Mouse (Mus musculus): Measurements from ENCODE around the gene Nicn1. TPM values are rescaled to one million over a fixed set of nuclear protein-coding genes. Genes with fewer than 3 reads are reported as not detected.
"Not testable (repeated sequence)": the region's sequence is repeated elsewhere in the genome, so short reads cannot be mapped to it uniquely, and the experiment has no call there.

Nicn1 gene
- polyA plus RNA-seq, 1 experiment: 24.8 TPM

GRCm38 (mm10) chr9:108318462-108318861 lies 28.2 kb downstream of the Nicn1 start:
- Histone ChIP-seq H3K4me3 (ENCODE audit: control insufficient read depth, low read depth, low read length) (no peak overlapping the region), H3K36me3 (ENCODE audit: control insufficient read depth, insufficient read depth, low read length) (no peaks in the 10 kb centered on the region; the same call in 1 of the 2 replicates), H3K4me1 (ENCODE audit: control insufficient read depth, insufficient read depth, low read length) (no peaks in the 10 kb centered on the region), H3K27ac (ENCODE audit: control insufficient read depth, insufficient read depth, low read depth, low read length) (no peak overlapping the region), H3K27me3 (ENCODE audit: control insufficient read depth, insufficient read depth, low read length) (no peaks in the 10 kb centered on the region)
- TF ChIP-seq CTCF (IDR thresholded peaks at IDR 0.05; ENCODE audit: control insufficient read depth, insufficient read depth, insufficient replicate concordance, low read depth, low read length): no peak
- no peak for TF ChIP-seq POLR2A (IDR thresholded peaks at IDR 0.05; ENCODE audit: control insufficient read depth, low read depth, low read length)

- not testable (repeated sequence) for H3K4me1 ChIP-seq (ENCODE audit: control insufficient read depth, insufficient read depth, low read length); H3K4me3 ChIP-seq (ENCODE audit: control insufficient read depth, low read depth, low read length); H3K27ac ChIP-seq (ENCODE audit: control insufficient read depth, insufficient read depth, low read depth, low read length); H3K27me3 ChIP-seq (ENCODE audit: control insufficient read depth, insufficient read depth, low read length); H3K36me3 ChIP-seq (ENCODE audit: control insufficient read depth, insufficient read depth, low read length)
These were observed 31.8 kb downstream of the Nicn1 start for GRCm38 (mm10) chr9:108322054-108322453.

- no peak for TF ChIP-seq POLR2A (IDR thresholded peaks at IDR 0.05; ENCODE audit: control insufficient read depth, low read depth, low read length)
- TF ChIP-seq CTCF (IDR thresholded peaks at IDR 0.05; ENCODE audit: control insufficient read depth, insufficient read depth, insufficient replicate concordance, low read depth, low read length): no peak
These were observed 34.6 kb downstream of the Nicn1 start for GRCm38 (mm10) chr9:108324784-108325183.

GRCm38 (mm10) chr9:108325811-108326210 lies 35.6 kb downstream of the Nicn1 start:
- Histone ChIP-seq H3K27ac (ENCODE audit: control insufficient read depth, insufficient read depth, low read depth, low read length) (no peak overlapping the region), H3K36me3 (ENCODE audit: control insufficient read depth, insufficient read depth, low read length) (no peaks in the 10 kb centered on the region; the same call in 1 of the 2 replicates), H3K27me3 (ENCODE audit: control insufficient read depth, insufficient read depth, low read length) (no peaks in the 10 kb centered on the region), H3K4me3 (ENCODE audit: control insufficient read depth, low read depth, low read length) (no peak overlapping the region), H3K4me1 (ENCODE audit: control insufficient read depth, insufficient read depth, low read length) (no peaks in the 10 kb centered on the region)
- TF ChIP-seq POLR2A (IDR thresholded peaks at IDR 0.05; ENCODE audit: control insufficient read depth, low read depth, low read length): no peak
- TF ChIP-seq CTCF (IDR thresholded peaks at IDR 0.05; ENCODE audit: control insufficient read depth, insufficient read depth, insufficient replicate concordance, low read depth, low read length): no peak

More at GRCm38 (mm10) chr9:108324784-108325183, 34.6 kb downstream of the Nicn1 start:
- Histone ChIP-seq H3K27ac (ENCODE audit: control insufficient read depth, insufficient read depth, low read depth, low read length) (no peak overlapping the region), H3K4me1 (ENCODE audit: control insufficient read depth, insufficient read depth, low read length) (no peaks in the 10 kb centered on the region), H3K4me3 (ENCODE audit: control insufficient read depth, low read depth, low read length) (no peak overlapping the region), H3K27me3 (ENCODE audit: control insufficient read depth, insufficient read depth, low read length) (no peaks in the 10 kb centered on the region), H3K36me3 (ENCODE audit: control insufficient read depth, insufficient read depth, low read length) (no peaks in the 10 kb centered on the region; the same call in 1 of the 2 replicates)

- H3K4me3 ChIP-seq (ENCODE audit: control insufficient read depth, low read depth, low read length): no peak overlapping the region
These were observed 47.8 kb downstream of the Nicn1 start for GRCm38 (mm10) chr9:108337848-108338550.

GRCm38 (mm10) chr9:108338551-108338885 lies 48.3 kb downstream of the Nicn1 start:
- Histone ChIP-seq H3K27ac (ENCODE audit: control insufficient read depth, insufficient read depth, low read depth, low read length) (peak overlapping the region; percentile 32; the same call in 1 of the 2 replicates), H3K4me1 (ENCODE audit: control insufficient read depth, insufficient read depth, low read length) (peaks cover 13% of the 10 kb centered on the region), H3K36me3 (ENCODE audit: control insufficient read depth, insufficient read depth, low read length) (peaks cover under 1% of the 10 kb centered on the region; the same call in 1 of the 2 replicates), H3K4me3 (ENCODE audit: control insufficient read depth, low read depth, low read length) (no peak overlapping the region; the same call in 1 of the 2 replicates), H3K27me3 (ENCODE audit: control insufficient read depth, insufficient read depth, low read length) (no peaks in the 10 kb centered on the region)
- no peak for TF ChIP-seq POLR2A (IDR thresholded peaks at IDR 0.05; ENCODE audit: control insufficient read depth, low read depth, low read length)
- no peak for TF ChIP-seq CTCF (IDR thresholded peaks at IDR 0.05; ENCODE audit: control insufficient read depth, insufficient read depth, insufficient replicate concordance, low read depth, low read length)

More at GRCm38 (mm10) chr9:108337848-108338550, 47.8 kb downstream of the Nicn1 start:
- TF ChIP-seq POLR2A (IDR thresholded peaks at IDR 0.05; ENCODE audit: control insufficient read depth, low read depth, low read length): no peak
- TF ChIP-seq CTCF (IDR thresholded peaks at IDR 0.05; ENCODE audit: control insufficient read depth, insufficient read depth, insufficient replicate concordance, low read depth, low read length): no peak
- Histone ChIP-seq H3K27me3 (ENCODE audit: control insufficient read depth, insufficient read depth, low read length) (no peaks in the 10 kb centered on the region), H3K27ac (ENCODE audit: control insufficient read depth, insufficient read depth, low read depth, low read length) (peak overlapping the region; percentile 32; the same call in 1 of the 2 replicates), H3K36me3 (ENCODE audit: control insufficient read depth, insufficient read depth, low read length) (peaks cover 3% of the 10 kb centered on the region; the same call in 1 of the 2 replicates), H3K4me1 (ENCODE audit: control insufficient read depth, insufficient read depth, low read length) (peaks cover 13% of the 10 kb centered on the region)

- Histone ChIP-seq H3K4me3 (ENCODE audit: control insufficient read depth, low read depth, low read length) (peak within 1 kb of the TSS; percentile 93), H3K27me3 (ENCODE audit: control insufficient read depth, insufficient read depth, low read length) (no peaks in the 10 kb centered on the region), H3K36me3 (ENCODE audit: control insufficient read depth, insufficient read depth, low read length) (no peaks in the 10 kb centered on the region; the same call in 1 of the 2 replicates), H3K4me1 (ENCODE audit: control insufficient read depth, insufficient read depth, low read length) (peaks cover 13% of the 10 kb centered on the region), H3K27ac (ENCODE audit: control insufficient read depth, insufficient read depth, low read depth, low read length) (peak within 1 kb of the TSS; percentile 88)
- TF ChIP-seq CTCF (IDR thresholded peaks at IDR 0.05; ENCODE audit: control insufficient read depth, insufficient read depth, insufficient replicate concordance, low read depth, low read length) (no peak), POLR2A (IDR thresholded peaks at IDR 0.05; ENCODE audit: control insufficient read depth, low read depth, low read length) (peak; percentile 93)
These were observed 48.9 kb downstream of the Nicn1 start, which contains the start of gene Gpx1 for GRCm38 (mm10) chr9:108338886-108339781. Gpx1 (plus strand) TSS chr9:108338903.
